Mouse (Mus musculus): ENCODE data around the gene Slc7a1. TPM values are rescaled to one million over a fixed set of nuclear protein-coding genes. Genes with fewer than 3 reads are reported as not detected.

Slc7a1 gene
- polyA plus RNA-seq, 2 experiments, result 8.1 to 22.5 TPM

DNA sequence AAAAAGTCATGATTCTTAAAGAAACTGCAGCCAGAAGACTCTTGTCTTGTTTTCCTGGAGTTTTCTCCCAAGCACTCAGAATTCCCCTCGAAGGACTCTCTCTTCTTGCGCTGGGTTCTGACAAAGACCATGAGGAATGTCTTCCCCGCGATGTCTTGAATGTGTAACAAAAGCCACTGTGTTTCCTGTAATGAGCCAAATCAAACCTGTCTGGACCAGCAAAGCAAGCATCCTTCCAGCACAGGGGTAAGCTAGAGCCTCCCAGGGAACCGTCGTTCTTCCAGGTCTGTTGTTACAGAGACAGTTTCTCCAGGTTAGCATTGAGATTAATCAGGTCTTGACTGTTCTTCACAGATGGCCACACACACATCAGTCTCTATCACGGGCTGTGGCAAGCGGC is 121.5 kb downstream of the Slc7a1 start:
- H3K4me1 ChIP-seq (ENCODE audit: control insufficient read depth, insufficient read depth, low read length), result no peaks in the 10 kb centered on the region
- H3K27me3 ChIP-seq (ENCODE audit: control insufficient read depth, insufficient read depth, low read length), result no peaks in the 10 kb centered on the region
- no peak overlapping the region for H3K9ac ChIP-seq (ENCODE audit: low read depth, low read length, severe bottlenecking)
- no peaks in the 10 kb centered on the region for H3K9me3 ChIP-seq (ENCODE audit: control insufficient read depth, low read length)
- TF ChIP-seq POLR2A (IDR thresholded peaks at IDR 0.05; ENCODE audit: borderline replicate concordance, extremely low read depth, insufficient read depth, insufficient read length), result no peak
- no peak overlapping the region for H3K27ac ChIP-seq (replicated peaks; ENCODE audit: low read depth, low read length)
- WGBS, result 61% methylated on average over 8 of the region's 8 CpGs
- no peak overlapping the region for H3K4me2 ChIP-seq (replicated peaks; ENCODE audit: low read depth, low read length, severe bottlenecking)
- ATAC-seq (ENCODE audit: low FRiP score, low read depth) (no peak), DNase-seq (ENCODE audit: low spot score) (no peak)
- no peak overlapping the region for H3K4me3 ChIP-seq (replicated peaks; ENCODE audit: low read length)
- no peaks in the 10 kb centered on the region for H3K36me3 ChIP-seq (ENCODE audit: control insufficient read depth, insufficient read depth, low read length)

Other genes starting within 250 kb of the Slc7a1 start
- 30.3 and 33.4 TPM in 2 replicates for gene Ubl3, start 152.9 kb upstream of the Slc7a1 start, polyA plus RNA-seq (2012; rRNA removed)
- gene Ubl3, start 152.9 kb upstream of the Slc7a1 start, polyA plus RNA-seq (2014; fragmentation: Nextera tagmentation; extraction: Ambion mirVana), result 73.6 and 84.6 TPM in 2 replicates

Data from limb, embryonic 14.5 days (tissue).